Mouse (Mus musculus) retina, embryonic 14.5 days (tissue): ENCODE results near the gene Tnfaip1.

Experiments used
- DNase-seq: peaks from one replicate; pipeline ENCODE4 v3.0.0-alpha.2; 2015; ENCODE audit warnings: low spot score

Tnfaip1 gene

DNA sequence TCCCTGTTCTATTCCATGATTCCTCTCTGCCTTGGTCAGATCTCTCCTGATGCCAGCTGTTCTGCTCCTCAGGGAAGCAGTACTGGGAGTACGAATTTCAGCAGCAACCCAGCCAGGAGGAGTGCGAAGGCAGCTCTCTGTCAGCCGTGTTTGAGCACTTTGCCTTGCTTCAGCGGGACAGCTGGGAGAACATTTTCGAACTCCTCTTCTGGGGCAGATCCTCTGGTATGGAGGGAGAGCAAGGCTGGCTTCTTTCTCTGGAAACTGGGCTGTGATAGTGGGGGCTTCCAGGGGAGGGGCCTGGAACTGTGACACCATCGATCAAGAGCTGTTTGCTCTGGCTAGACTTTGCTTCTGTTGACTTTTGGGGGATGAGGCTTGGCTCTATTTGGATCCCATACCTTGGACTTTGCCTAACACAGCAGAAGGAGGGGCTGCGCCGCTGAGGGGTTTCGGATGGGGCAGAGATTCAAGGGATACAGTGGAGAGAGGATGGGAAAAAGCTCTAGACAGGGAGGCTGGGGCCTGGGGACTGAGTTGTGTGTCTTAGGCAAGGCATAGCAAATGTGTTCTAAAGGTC is 35.4 kb downstream of the Tnfaip1 start:
- no peak for DNase-seq

DNA sequence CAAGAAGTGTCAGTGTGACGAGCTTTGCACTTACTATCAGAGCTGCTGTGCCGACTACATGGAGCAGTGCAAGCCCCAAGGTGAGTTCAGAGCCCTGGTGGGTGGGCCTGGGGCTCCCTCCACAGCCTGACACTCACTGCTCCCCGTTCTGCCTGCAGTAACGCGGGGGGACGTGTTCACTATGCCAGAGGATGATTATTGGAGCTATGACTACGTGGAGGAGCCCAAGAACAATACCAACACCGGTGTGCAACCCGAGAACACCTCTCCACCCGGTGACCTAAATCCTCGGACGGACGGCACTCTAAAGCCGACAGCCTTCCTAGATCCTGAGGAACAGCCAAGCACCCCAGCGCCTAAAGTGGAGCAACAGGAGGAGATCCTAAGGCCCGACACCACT is 36.6 kb downstream of the Tnfaip1 start:
- DNase-seq = no peak

DNA sequence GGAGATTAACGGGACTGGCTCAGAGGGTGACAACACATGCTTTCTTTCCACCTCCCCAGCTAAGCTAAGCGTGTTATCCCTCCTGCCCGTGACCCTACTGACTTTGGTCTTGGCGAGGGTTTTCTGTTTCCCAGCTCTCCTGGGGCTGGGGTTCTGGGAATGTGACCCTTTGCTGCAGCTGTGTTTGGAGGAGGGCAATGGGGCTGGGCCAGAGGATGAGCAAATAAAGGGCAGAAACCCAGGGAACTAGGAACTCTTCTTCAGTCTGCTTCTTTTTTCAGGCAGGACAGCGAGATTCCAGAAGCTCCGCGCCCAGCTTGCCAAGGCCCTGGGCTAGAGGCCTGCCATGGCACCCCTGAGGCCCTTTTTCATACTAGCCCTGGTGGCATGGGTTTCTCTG is 37.1 kb downstream of the Tnfaip1 start, which contains the start of gene Vtn:
Gene Vtn, plus strand, starts transcription at position 88 of the 400 bp plus-strand sequence.
- DNase-seq = no peak

DNA sequence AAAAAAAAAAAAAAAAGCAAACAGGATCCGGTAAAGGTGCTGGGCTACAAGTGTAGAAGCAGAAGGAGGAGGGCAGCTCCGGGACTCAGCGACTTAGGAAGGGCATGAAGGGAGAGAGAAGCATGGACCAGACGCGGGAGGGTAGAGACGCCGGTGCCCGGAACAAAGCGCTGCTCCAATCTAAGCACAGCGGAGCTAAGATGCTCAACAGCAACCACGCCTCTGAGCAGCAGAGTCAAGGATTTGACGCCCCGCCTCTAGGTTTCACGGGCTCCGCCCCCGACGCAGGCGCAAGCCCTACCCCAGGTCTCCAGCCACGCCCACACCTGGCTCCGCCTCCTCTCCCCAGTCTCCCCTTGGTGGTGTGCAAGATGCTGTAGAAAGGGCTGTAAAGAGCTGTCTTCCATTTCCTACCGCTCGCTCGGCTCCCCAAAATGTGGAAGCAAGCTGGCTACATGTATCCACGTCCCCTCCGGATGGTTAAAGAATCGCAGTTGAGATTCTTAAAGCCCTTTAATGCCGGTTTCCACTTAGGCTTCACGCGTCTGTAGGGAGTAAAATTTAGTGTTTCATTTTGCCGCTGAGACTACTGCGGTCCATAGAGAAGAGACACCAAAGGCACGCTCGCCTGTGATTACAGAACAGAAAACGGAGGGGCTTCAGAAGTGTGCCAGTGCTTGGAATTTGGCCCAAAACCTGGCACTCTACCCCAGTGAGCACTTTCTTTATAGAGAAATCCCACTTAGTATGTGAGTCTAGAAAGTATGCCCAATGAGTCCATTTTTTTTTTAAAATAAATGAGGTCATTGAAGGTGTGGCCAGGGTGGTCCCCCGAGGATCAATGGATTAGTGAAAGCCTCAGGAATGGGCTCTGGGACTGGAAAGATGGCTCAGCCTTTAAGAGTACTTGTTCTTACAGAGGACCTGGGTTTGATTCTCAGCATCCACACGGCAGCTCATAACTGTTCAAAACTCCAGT is 38.3 kb downstream of the Tnfaip1 start, which contains the start of gene Sarm1:
Gene Sarm1, minus strand, starts transcription at position 211 of the 979 bp plus-strand sequence.
- DNase-seq = peak; percentile 98

DNA sequence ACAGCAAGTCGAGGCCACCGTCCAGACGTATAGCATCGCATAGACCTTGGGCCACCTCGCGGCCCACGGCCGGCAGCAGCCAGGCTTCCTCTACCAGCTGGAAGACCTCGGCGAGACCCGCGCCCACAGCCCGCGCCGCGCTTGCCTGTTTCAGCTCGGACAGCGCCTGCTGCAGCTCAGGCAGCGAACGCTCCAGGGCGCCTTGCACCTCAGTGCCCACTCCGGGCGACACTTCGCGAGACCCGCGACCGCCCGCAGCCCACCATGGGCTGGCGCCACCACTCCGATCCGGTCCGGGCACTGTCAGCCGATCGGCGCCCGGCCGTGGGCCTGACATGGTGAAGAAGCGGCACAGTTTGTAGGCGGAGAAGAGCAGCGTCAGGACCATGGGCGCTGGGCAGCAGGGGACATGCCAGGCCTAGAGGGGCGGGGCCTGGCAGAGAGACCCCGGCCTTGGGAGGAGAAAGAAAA is 39.0 kb downstream of the Tnfaip1 start:
- no peak for DNase-seq

DNA sequence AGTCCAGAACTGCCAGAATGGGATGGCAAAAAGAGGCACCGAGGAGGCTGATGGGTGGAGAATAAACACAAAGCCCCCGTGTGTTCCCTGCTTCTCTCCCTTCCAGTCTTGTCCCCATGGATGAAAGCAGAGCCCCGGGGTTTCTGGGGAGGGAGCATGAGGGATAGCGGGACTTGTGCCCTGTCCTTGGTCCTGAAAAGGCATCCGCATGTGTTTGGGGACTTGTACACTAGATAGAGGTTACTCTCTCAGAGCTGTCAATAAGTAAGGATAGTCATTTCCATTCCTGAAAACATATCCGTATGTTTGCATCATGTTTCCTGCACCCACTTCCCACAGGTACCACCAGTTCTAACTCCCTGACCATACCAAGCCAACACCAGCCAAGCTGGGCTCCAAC is 40.2 kb downstream of the Tnfaip1 start:
- DNase-seq = peak; percentile 65

DNA sequence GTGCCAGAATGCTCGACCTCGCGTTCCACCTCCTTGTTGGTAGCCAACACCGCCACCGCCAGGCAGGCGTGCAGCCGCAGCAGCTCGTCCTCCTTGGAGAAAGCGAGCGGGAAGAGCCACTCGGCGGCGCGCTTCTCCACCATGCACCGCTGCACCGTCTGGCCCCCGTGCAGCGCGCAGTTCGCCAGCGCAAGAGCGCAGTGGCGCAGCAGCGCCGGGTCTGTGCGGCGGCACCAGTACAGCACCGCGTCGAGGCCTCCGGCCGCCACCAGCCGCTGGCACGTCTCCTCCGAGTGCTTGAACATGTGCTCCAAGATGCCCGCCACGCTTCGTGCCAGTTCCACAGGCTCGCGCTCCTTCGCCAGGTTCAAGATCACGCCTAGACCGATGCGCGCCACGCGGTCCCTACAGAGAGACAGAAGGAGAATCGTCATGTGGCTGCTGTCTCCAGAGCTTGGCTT is 45.3 kb downstream of the Tnfaip1 start:
- DNase-seq = peak; percentile 71

DNA sequence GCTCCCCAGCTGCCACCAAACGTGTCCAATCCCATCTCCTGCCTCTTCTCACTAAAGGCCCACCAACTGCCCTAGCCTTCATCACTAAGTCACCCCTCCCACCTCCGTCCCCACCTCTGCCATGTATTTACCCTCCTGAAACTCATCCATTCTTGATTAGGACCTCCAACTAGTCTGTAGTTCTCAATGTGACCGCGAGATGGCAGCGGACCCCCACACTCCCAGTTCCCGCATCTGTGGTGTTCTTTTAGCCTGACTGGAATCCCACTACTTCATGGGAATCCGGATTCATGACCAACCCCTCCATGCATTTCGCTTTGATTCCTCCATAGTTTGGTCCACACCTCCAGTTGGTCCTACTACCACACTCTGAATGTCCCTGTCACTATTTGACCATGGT is 48.0 kb downstream of the Tnfaip1 start:
- DNase-seq = peak; percentile 90

DNA sequence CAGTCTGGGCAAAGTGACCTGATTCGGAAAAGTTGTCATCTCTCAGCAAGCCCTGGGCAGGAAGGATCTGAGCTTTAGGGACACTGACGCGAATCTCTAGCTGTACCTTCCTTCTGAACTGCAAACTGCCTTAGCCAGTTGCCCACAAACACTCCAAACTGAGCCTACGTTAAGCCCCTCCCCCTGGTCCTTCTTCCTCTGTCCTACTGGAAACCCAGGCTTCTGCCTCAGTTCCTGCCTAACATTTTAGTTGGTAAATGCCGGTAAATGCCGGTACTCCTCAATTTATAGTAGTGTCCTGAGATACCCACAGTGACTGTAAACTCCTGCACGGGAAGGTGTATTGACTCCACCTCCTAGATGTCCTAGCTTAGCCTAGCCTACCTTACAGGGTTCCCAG is 52.5 kb downstream of the Tnfaip1 start:
- DNase-seq = no peak

DNA sequence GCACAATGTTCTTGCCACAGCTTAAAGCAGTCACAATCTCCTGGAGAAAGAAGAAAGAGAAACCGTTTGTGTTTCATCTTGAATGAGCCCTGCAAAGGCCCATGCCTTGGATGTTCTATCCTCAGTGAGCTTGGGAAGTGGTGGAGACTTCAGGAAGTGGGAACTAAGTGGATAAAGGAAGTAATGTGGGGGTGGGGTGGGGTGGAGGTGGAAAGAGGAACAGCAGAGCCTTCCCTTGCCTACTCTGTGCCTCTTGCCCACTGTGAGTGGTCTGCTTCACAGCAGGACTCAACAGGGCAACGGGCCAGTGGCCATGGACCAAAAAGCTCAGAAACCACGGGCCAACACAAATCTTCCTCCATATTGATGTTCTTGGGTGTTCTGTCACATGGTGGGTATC is 60.8 kb downstream of the Tnfaip1 start:
- DNase-seq = no peak
